Mouse (Mus musculus) embryonic fibroblast, embryonic 13.5 days (primary cell): ENCODE data around the gene Ldlrad3.

Source experiments
- CTCF ChIP-seq: IDR thresholded peaks from 2 replicates; pipeline ENCODE4 v1.5.1; 2011; ENCODE audit warnings: mild to moderate bottlenecking, control low read depth, low read length, moderate library complexity, borderline replicate concordance; ENCODE audit not compliant: insufficient read depth
- POLR2A ChIP-seq: IDR thresholded peaks from 2 replicates; pipeline ENCODE4 v1.6.1; 2011; ENCODE audit warnings: low read depth, mild to moderate bottlenecking, control low read depth, low read length, moderate library complexity

DNA sequence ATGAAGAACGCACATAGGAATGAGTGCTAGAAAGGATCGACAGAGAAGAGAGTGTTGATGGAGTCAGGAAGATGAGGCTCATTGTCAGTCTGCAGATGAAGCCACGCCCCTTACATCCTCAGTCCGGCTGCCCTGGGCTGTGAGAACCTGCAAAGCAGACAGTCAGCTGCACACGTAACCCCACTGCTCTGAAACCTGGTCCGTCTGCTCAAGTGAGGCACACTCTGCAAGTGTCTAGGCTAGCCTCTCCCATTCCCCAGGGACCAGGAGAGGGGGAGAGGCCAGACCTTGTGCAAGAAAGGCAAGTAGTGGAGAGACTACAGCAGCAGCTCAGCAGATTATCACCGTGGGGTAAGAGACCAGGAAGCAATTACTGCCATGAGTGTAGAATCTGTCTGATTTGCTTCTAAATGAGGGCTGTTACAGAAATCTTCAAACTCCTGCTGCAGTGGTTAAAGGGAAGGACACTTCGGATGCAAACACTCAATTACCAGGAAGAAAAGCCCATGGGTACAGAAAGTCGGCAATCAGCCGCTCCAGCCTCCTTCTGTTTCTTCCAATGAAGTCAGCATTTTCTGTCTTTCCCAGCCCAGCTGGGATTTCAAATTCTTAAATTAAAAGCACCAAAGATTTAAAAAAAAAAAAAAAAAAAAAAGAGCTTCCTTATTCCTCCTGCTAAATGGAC, 136.2 kb downstream of the Ldlrad3 start:
- no peak for TF ChIP-seq POLR2A
- no peak for TF ChIP-seq CTCF
